Mouse (Mus musculus) kidney, postnatal 36 days (tissue): ENCODE results near the gene Itgb3.
"Not testable (repeated sequence)": the region's sequence is repeated elsewhere in the genome, so short reads cannot be mapped to it uniquely, and the experiment has no call there.

ENCODE experiments used
- DNase-seq, 2 experiments: peaks; one replicate each; pipeline ENCODE4 v3.0.0; 2021 to 2022; ENCODE audit warnings: mixed read lengths in 2 of 2

Gene Itgb3

GRCm38 (mm10) chr11:104607491-104608245 lies at the start of gene Itgb3:
Gene Itgb3 (plus strand): TSS chr11:104608000.
- DNase-seq: peak; percentile 68 to 89

GRCm38 (mm10) chr11:104558065-104558464 lies 49.7 kb upstream of the Itgb3 start:
- DNase-seq: no peak

- DNase-seq: no peak
Measured at GRCm38 (mm10) chr11:104558651-104559403, 49.0 kb upstream of the Itgb3 start.

- no peak for DNase-seq
Measured at GRCm38 (mm10) chr11:104560971-104561370, 46.8 kb upstream of the Itgb3 start.

- DNase-seq: no peak
Measured at GRCm38 (mm10) chr11:104563496-104563895, 44.3 kb upstream of the Itgb3 start.

GRCm38 (mm10) chr11:104565172-104565571 lies 42.6 kb upstream of the Itgb3 start:
- no peak for DNase-seq

GRCm38 (mm10) chr11:104566097-104566496 lies 41.7 kb upstream of the Itgb3 start:
- DNase-seq: no peak

- DNase-seq: no peak
Measured at GRCm38 (mm10) chr11:104566796-104567195, 41.0 kb upstream of the Itgb3 start.

GRCm38 (mm10) chr11:104567736-104568135 lies 40.1 kb upstream of the Itgb3 start:
- no peak for DNase-seq

- DNase-seq: no peak
Measured at GRCm38 (mm10) chr11:104568326-104568725, 39.5 kb upstream of the Itgb3 start.

GRCm38 (mm10) chr11:104570515-104570914 lies 37.3 kb upstream of the Itgb3 start:
- not testable (repeated sequence) for DNase-seq

GRCm38 (mm10) chr11:104571373-104571772 lies 36.4 kb upstream of the Itgb3 start:
- peak; percentile 26 to 53 for DNase-seq

- no peak for DNase-seq
Measured at GRCm38 (mm10) chr11:104572091-104572490, 35.7 kb upstream of the Itgb3 start.

GRCm38 (mm10) chr11:104572566-104572965 lies 35.2 kb upstream of the Itgb3 start:
- peak in 1 of 2 experiments; percentile 13 for DNase-seq

- no peak for DNase-seq
Measured at GRCm38 (mm10) chr11:104576772-104577612, 30.8 kb upstream of the Itgb3 start.

GRCm38 (mm10) chr11:104578074-104578473 lies 29.7 kb upstream of the Itgb3 start:
- DNase-seq: no peak

- no peak for DNase-seq
Measured at GRCm38 (mm10) chr11:104579084-104579483, 28.7 kb upstream of the Itgb3 start.

- DNase-seq: no peak
Measured at GRCm38 (mm10) chr11:104579575-104579974, 28.2 kb upstream of the Itgb3 start.

GRCm38 (mm10) chr11:104580091-104580490 lies 27.7 kb upstream of the Itgb3 start:
- DNase-seq: no peak

GRCm38 (mm10) chr11:104580606-104581005 lies 27.2 kb upstream of the Itgb3 start:
- no peak for DNase-seq

- peak in 1 of 2 experiments; percentile 22 for DNase-seq
Measured at GRCm38 (mm10) chr11:104581446-104582307, 26.1 kb upstream of the Itgb3 start.

- DNase-seq: no peak
Measured at GRCm38 (mm10) chr11:104582308-104582606, 25.5 kb upstream of the Itgb3 start.
